Mouse (Mus musculus): Measurements from ENCODE around the gene Snx19. TPM values are rescaled to one million over a fixed set of nuclear protein-coding genes. Genes with fewer than 3 reads are reported as not detected.

The Snx19 gene
- polyA plus RNA-seq, 1 experiment = 38.2 TPM

DNA sequence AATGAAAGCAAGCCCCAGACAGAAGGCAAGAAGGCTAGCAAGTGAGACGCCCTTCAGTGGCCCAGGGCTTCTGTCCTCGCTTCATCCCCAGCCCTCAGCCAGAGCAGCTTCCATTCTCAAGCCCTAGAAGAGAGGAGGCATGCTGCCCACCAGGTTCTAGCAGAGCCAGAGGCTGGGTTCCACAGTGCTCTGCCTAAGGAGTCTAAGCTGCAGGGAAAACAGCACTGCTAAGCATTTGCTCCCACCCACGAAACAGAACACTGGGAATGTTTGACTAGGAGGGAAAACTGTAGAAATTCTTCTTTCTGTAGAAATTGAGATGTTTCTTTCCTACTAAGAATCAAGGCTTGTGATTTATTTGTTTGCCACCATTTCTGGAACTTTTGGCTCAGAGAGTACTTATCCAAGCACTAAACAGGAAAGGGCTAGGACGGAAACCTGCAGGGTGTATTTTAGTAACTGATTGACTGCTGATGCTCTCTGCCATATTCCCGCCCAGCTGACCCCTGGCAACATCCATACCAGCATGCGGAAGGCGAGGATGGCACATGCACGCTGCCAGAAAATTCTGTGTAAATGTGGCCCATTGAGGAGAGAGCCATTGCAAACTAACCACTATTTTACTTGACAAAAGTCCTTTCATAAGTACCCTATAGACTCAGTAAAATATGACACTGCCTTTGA is 9.1 kb downstream of the Snx19 start:
- Histone ChIP-seq H3K4me3 (replicated peaks; ENCODE audit: insufficient read depth, low read depth, low read length) (no peak overlapping the region), H3K4me1 (ENCODE audit: control insufficient read depth, insufficient read depth, low read length) (no peaks in the 10 kb centered on the region), H3K27me3 (ENCODE audit: control insufficient read depth, insufficient read depth, low read length) (no peaks in the 10 kb centered on the region), H3K27ac (ENCODE audit: insufficient read depth, low read length) (no peak overlapping the region)
- TF ChIP-seq CTCF (IDR thresholded peaks at IDR 0.05; ENCODE audit: borderline replicate concordance, insufficient read depth, low read depth, low read length) (no peak), POLR2A (IDR thresholded peaks at IDR 0.05; ENCODE audit: borderline replicate concordance, insufficient read depth, low read length) (no peak)
- no peak for DNase-seq
- WGBS = 86% methylated on average over 8 of the region's 8 CpGs

DNA sequence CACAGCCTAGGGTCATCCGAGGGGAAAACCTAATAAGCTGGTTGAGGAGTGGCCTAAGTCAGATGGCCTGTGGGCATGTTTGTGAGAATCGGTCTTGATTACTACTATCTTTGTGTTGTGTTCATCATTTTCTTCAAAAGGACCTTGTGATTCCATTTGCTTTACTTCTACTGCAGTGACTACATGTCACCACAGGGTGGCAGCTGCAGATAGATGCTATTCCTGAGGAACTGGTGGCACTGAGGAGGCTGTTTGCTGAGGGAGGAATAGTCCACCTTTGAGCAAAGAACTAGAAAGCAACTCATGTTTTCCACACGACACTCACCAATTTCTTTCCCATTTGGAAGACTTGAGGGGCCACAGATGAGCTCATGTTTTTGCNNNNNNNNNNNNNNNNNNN is 11.6 kb downstream of the Snx19 start:
- WGBS = 69% methylated on average over 3 of the region's 3 CpGs
- DNase-seq = peak in 1 of 2 experiments; percentile 15
- H3K27ac ChIP-seq (ENCODE audit: insufficient read depth, low read length) = no peak overlapping the region
- no peaks in the 10 kb centered on the region for H3K27me3 ChIP-seq (ENCODE audit: control insufficient read depth, insufficient read depth, low read length)
- no peak overlapping the region for H3K4me3 ChIP-seq (replicated peaks; ENCODE audit: insufficient read depth, low read depth, low read length)
- H3K4me1 ChIP-seq (ENCODE audit: control insufficient read depth, insufficient read depth, low read length) = no peaks in the 10 kb centered on the region
- peak; percentile 60 for TF ChIP-seq CTCF (IDR thresholded peaks at IDR 0.05; ENCODE audit: borderline replicate concordance, insufficient read depth, low read depth, low read length)
- no peak for TF ChIP-seq POLR2A (IDR thresholded peaks at IDR 0.05; ENCODE audit: borderline replicate concordance, insufficient read depth, low read length)

DNA sequence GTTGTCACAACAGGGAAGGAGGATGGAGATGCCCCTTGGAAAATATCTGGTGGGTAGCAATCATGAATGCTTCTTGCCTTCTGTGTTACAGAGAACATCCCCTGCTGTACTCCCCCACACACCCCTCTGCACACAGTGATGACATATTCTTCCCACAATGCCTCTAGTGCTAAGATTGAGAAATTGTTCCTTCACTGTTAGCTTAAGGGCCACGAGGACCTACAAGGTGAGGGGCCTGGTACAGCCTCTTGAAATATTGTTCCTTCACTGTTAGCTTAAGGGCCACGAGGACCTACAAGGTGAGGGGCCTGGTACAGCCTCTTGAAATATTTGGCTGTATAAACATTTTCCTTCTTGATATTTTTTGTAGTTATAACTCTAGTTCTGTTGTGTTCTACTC is 14.9 kb downstream of the Snx19 start:
- H3K27ac ChIP-seq (ENCODE audit: insufficient read depth, low read length) = no peak overlapping the region
- TF ChIP-seq POLR2A (IDR thresholded peaks at IDR 0.05; ENCODE audit: borderline replicate concordance, insufficient read depth, low read length) (no peak), CTCF (IDR thresholded peaks at IDR 0.05; ENCODE audit: borderline replicate concordance, insufficient read depth, low read depth, low read length) (no peak)
- WGBS = 86% methylated on average over 2 of the region's 2 CpGs

DNA sequence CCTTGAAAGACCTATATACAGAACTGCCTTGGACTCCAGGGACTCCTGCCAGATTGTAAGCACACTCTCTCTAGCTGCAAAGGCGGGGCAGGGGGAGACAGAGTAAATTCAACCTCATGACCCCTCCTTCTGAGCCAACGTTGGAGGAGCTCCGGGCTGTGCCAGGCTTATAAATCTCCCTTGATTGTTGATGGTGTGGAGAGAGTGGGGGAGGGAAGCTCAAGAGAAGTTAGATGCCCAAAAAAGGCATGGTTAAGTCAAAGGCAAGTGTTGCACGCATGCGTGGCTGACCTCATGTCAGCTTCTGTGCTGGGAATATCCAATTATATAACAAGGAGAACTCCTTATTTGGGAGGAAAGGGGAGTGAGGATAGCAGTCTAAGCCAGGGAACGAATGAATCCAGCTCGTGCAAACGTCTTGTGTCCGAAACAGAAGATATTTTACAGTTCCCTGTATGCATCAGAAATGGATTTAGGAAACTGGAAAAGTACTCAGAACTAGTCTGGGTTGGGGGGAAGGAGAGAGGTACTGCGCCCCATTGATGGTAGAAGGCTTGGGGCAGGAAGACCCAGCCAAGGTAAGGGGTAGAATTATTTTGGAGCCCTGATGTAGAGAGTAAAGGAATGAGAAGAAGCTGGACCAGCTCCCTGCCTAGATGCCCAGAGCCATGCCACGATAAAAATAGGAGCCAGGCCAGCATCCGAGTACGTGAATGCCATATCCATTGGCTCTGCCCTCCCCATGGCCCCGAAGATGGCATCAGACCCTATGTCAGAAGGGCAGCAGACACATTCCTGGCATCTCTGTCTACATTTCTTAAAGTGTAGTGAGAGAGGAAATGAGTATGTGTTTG is 18.6 kb downstream of the Snx19 start:
- DNase-seq = no peak
- no peak overlapping the region for H3K27ac ChIP-seq (ENCODE audit: insufficient read depth, low read length)
- no peak for TF ChIP-seq POLR2A (IDR thresholded peaks at IDR 0.05; ENCODE audit: borderline replicate concordance, insufficient read depth, low read length)
- no peak for TF ChIP-seq CTCF (IDR thresholded peaks at IDR 0.05; ENCODE audit: borderline replicate concordance, insufficient read depth, low read depth, low read length)
- 81% methylated on average over 14 of the region's 14 CpGs for WGBS
- no peak overlapping the region for H3K4me3 ChIP-seq (replicated peaks; ENCODE audit: insufficient read depth, low read depth, low read length)
- no peaks in the 10 kb centered on the region for H3K4me1 ChIP-seq (ENCODE audit: control insufficient read depth, insufficient read depth, low read length)
- H3K27me3 ChIP-seq (ENCODE audit: control insufficient read depth, insufficient read depth, low read length) = no peaks in the 10 kb centered on the region

More for the DNA sequence above, 14.9 kb downstream of the Snx19 start:
- Histone ChIP-seq H3K4me1 (ENCODE audit: control insufficient read depth, insufficient read depth, low read length) (no peaks in the 10 kb centered on the region), H3K27me3 (ENCODE audit: control insufficient read depth, insufficient read depth, low read length) (no peaks in the 10 kb centered on the region), H3K4me3 (replicated peaks; ENCODE audit: insufficient read depth, low read depth, low read length) (no peak overlapping the region)
- DNase-seq = no peak

DNA sequence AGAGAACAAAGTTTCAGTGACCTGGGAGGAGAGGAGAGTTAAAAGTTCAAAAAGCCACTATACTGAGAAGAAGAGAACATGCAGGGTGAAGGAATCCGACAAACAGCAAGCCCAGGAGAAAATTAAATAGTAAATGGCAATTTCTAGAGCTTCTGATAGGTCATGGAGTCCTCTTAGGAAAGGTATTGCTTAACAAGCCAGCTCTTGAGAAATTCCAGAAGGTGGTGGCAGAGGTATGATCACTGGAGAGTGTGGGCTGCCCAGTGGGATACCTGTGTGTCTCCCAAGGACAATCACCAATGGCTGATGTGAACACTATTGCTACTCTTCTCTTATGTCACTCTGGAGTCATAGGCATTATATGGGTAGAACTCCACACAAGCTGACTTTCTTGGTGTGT is 19.2 kb downstream of the Snx19 start:
- Histone ChIP-seq H3K27ac (ENCODE audit: insufficient read depth, low read length) (no peak overlapping the region), H3K4me1 (ENCODE audit: control insufficient read depth, insufficient read depth, low read length) (no peaks in the 10 kb centered on the region), H3K4me3 (replicated peaks; ENCODE audit: insufficient read depth, low read depth, low read length) (no peak overlapping the region), H3K27me3 (ENCODE audit: control insufficient read depth, insufficient read depth, low read length) (no peaks in the 10 kb centered on the region)
- TF ChIP-seq CTCF (IDR thresholded peaks at IDR 0.05; ENCODE audit: borderline replicate concordance, insufficient read depth, low read depth, low read length) = no peak
- TF ChIP-seq POLR2A (IDR thresholded peaks at IDR 0.05; ENCODE audit: borderline replicate concordance, insufficient read depth, low read length) = no peak
- DNase-seq = no peak
- 94% methylated on average over 1 of the region's 1 CpGs for WGBS

DNA sequence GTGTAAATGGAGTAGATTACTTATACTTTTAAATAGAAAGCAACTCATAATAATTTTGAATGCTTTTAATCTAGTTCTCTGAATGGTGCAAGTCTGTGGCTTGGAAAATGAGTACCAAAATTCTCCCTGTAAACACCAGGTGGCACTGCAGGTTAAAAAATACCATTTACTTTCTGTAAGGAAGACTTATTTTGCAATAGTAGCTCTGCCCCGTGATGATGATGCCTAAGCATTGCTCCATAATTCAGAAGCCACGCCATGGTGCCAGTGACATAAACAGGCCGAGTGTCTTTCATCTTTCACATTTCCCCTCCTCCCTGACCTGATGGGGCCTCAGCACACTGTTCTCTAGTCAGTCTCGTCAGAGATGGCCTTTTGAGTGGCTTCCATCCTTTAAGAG is 21.6 kb downstream of the Snx19 start:
- no peaks in the 10 kb centered on the region for H3K27me3 ChIP-seq (ENCODE audit: control insufficient read depth, insufficient read depth, low read length)
- TF ChIP-seq CTCF (IDR thresholded peaks at IDR 0.05; ENCODE audit: borderline replicate concordance, insufficient read depth, low read depth, low read length) = peak; percentile 23; the same call in 1 of the 2 replicates
- no peak for TF ChIP-seq POLR2A (IDR thresholded peaks at IDR 0.05; ENCODE audit: borderline replicate concordance, insufficient read depth, low read length)
- no peak overlapping the region for H3K4me3 ChIP-seq (replicated peaks; ENCODE audit: insufficient read depth, low read depth, low read length)
- no peaks in the 10 kb centered on the region for H3K4me1 ChIP-seq (ENCODE audit: control insufficient read depth, insufficient read depth, low read length)
- peak in 1 of 2 experiments; percentile 21 for DNase-seq
- WGBS = 45% methylated on average over 4 of the region's 4 CpGs
- no peak overlapping the region for H3K27ac ChIP-seq (ENCODE audit: insufficient read depth, low read length)

DNA sequence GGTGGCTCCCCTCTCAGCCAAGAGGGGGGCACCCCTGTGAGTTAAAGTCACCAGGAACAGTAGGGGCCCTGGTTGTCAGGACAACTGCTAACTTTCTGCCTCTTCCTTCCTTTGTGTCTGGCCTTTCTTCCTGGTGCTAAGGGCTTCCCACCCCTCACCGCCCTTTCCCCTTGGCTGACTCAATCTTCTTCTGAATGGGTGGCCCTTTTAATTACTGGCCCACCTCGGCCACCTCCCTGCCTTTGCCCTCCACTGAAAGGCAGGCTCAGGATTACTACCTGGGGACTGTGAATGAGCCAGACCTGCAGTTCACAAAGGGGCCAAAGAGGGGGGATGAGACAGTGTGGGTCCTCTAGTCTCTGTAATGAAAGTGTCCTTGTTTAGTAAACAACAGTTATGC is 23.0 kb downstream of the Snx19 start:
- Histone ChIP-seq H3K4me3 (replicated peaks; ENCODE audit: insufficient read depth, low read depth, low read length) (no peak overlapping the region), H3K4me1 (ENCODE audit: control insufficient read depth, insufficient read depth, low read length) (no peaks in the 10 kb centered on the region), H3K27ac (ENCODE audit: insufficient read depth, low read length) (no peak overlapping the region), H3K27me3 (ENCODE audit: control insufficient read depth, insufficient read depth, low read length) (no peaks in the 10 kb centered on the region)
- TF ChIP-seq CTCF (IDR thresholded peaks at IDR 0.05; ENCODE audit: borderline replicate concordance, insufficient read depth, low read depth, low read length) (no peak), POLR2A (IDR thresholded peaks at IDR 0.05; ENCODE audit: borderline replicate concordance, insufficient read depth, low read length) (no peak)
- DNase-seq = no peak
- WGBS = 39% methylated on average over 2 of the region's 2 CpGs

DNA sequence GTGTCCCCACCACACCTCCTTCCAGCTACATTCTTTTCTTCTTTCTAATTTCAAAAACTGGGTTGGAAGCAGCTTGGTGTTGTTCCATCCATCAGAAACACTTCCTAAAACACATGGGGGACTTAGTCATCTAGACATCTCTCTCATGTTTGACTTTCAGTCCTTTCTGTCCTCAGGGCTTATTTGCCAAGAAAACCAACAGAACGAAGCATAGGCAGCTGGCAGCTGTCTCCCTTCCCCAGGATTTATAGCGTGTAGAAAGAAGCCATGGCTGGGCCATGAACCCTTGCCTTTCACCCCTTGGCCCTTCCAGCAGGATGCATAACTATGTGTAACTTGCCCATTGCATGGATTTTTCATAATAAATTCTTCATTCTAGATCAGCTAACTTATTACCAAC is 23.9 kb downstream of the Snx19 start:
- no peak for TF ChIP-seq CTCF (IDR thresholded peaks at IDR 0.05; ENCODE audit: borderline replicate concordance, insufficient read depth, low read depth, low read length)
- no peak for TF ChIP-seq POLR2A (IDR thresholded peaks at IDR 0.05; ENCODE audit: borderline replicate concordance, insufficient read depth, low read length)
- 42% methylated on average over 2 of the region's 2 CpGs for WGBS

More for the DNA sequence above, 23.9 kb downstream of the Snx19 start:
- no peaks in the 10 kb centered on the region for H3K4me1 ChIP-seq (ENCODE audit: control insufficient read depth, insufficient read depth, low read length)
- H3K27ac ChIP-seq (ENCODE audit: insufficient read depth, low read length) = no peak overlapping the region
- no peak overlapping the region for H3K4me3 ChIP-seq (replicated peaks; ENCODE audit: insufficient read depth, low read depth, low read length)
- no peak for DNase-seq
- H3K27me3 ChIP-seq (ENCODE audit: control insufficient read depth, insufficient read depth, low read length) = no peaks in the 10 kb centered on the region
